Mouse (Mus musculus): ENCODE results near the gene Fam207a.

Fam207a gene

GRCm38 (mm10) chr10:77541864-77542666, 26.5 kb upstream of the Fam207a start:
- Histone ChIP-seq H3K36me3 (ENCODE audit: control insufficient read depth, insufficient read depth, low read length, poor library complexity, severe bottlenecking) (peaks cover 4% of the 10 kb centered on the region; the same call in 1 of the 2 replicates), H3K27me3 (ENCODE audit: control insufficient read depth, insufficient read depth, low read length, poor library complexity, severe bottlenecking) (no peaks in the 10 kb centered on the region)
- no peak for DNase-seq (ENCODE audit: low read depth, low spot score)

GRCm38 (mm10) chr10:77540576-77541102, 25.1 kb upstream of the Fam207a start:
- Histone ChIP-seq H3K27me3 (ENCODE audit: control insufficient read depth, insufficient read depth, low read length, poor library complexity, severe bottlenecking) (no peaks in the 10 kb centered on the region), H3K36me3 (ENCODE audit: control insufficient read depth, insufficient read depth, low read length, poor library complexity, severe bottlenecking) (peaks cover 2% of the 10 kb centered on the region; the same call in 1 of the 2 replicates)
- DNase-seq (ENCODE audit: low read depth, low spot score): no peak

DNA sequence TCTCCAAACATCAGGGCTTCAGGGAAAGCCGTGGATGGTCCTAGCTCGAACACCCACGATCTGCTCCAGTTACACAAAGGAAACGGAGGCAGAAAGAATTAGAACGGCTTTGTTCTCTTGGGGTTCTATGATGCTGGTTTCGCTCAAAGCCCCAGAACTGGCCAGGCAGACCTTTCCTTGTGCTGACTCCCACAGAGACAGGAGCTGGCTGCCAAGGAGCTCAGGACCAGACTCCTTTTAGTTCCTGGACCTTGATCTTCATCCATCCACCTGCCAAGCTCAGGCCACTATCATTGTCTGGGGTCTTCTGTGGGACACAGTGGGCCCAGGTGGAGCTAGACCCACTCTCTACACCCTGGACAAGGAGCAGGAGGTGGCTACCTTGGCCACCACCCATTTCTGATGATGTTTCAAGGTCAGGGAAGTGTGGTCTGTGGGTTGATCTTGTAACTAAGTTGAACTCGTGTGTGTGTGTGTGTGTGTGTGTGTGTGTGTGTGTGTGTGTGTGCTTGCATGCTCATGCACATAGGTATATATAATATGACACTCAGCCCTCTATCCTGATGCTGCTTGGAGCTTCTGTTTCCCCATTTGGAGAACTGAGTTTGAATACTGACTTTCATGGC, 23.8 kb upstream of the Fam207a start:
- no peaks in the 10 kb centered on the region for H3K27me3 ChIP-seq (ENCODE audit: control insufficient read depth, insufficient read depth, low read length, poor library complexity, severe bottlenecking)

DNA sequence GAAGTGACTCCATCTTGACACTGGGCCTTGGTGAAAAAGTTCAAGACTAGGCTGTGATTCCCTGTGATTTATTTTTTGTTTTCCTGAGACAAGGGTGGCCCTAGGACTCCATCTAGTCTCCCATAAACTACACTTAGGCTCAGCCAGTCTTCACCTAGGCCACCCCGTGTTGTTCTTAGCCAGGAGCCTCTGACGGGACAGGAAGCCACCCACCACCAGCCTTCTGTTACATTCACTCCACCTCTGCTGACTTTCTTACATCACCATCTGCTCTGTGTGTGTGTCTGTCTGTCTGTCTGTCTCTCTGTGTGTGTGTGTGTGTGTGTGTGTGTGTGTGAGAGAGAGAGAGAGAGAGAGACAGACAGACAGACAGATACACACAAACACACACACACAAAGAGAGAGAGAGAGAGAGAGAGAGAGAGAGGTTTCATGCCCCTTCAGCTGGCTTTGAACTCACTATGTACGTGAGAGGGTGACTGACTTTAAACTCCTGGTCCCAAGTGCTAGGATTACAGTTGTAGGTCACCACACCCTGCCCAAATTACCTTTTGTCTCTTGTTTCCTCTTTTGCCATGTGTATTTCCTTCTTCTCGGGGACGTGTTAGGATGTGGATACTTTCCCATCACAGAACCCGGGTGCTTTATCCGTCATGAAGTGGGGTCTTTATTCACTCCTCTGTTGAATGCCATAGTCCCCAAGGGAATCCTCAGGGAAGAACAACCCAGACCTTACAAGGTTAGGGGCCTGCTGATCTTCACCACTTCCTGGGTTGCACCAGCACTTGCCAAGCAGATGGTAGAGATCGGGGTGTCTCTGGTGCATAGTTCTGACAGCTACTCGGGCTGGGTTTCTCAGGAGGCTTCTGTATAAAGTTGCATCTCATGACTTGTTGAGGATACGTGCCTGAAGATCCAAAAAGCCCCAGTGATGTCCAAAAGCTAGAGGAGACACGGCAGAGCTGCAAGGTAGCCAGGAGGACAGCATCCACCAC, 21.9 kb upstream of the Fam207a start:
- peak; percentile 46 for DNase-seq (ENCODE audit: low read depth, low spot score)

More for the DNA sequence above, 23.8 kb upstream of the Fam207a start:
- no peaks in the 10 kb centered on the region for H3K36me3 ChIP-seq (ENCODE audit: control insufficient read depth, insufficient read depth, low read length, poor library complexity, severe bottlenecking)
- no peak for DNase-seq (ENCODE audit: low read depth, low spot score)

GRCm38 (mm10) chr10:77536727-77537126, 21.1 kb upstream of the Fam207a start:
- peak; percentile 75 for DNase-seq (ENCODE audit: low read depth, low spot score)
- Histone ChIP-seq H3K27me3 (ENCODE audit: control insufficient read depth, insufficient read depth, low read length, poor library complexity, severe bottlenecking) (no peaks in the 10 kb centered on the region), H3K36me3 (ENCODE audit: control insufficient read depth, insufficient read depth, low read length, poor library complexity, severe bottlenecking) (no peaks in the 10 kb centered on the region; the same call in 1 of the 2 replicates)

More for the DNA sequence above, 21.9 kb upstream of the Fam207a start:
- no peaks in the 10 kb centered on the region; the same call in 1 of the 2 replicates for H3K36me3 ChIP-seq (ENCODE audit: control insufficient read depth, insufficient read depth, low read length, poor library complexity, severe bottlenecking)
- no peaks in the 10 kb centered on the region for H3K27me3 ChIP-seq (ENCODE audit: control insufficient read depth, insufficient read depth, low read length, poor library complexity, severe bottlenecking)

- DNase-seq (ENCODE audit: low read depth, low spot score): no peak
- H3K36me3 ChIP-seq (ENCODE audit: control insufficient read depth, insufficient read depth, low read length, poor library complexity, severe bottlenecking): no peaks in the 10 kb centered on the region; the same call in 1 of the 2 replicates
- no peaks in the 10 kb centered on the region for H3K27me3 ChIP-seq (ENCODE audit: control insufficient read depth, insufficient read depth, low read length, poor library complexity, severe bottlenecking)
These were observed 16.4 kb upstream of the Fam207a start for GRCm38 (mm10) chr10:77532020-77532413.

GRCm38 (mm10) chr10:77531026-77532019, 15.7 kb upstream of the Fam207a start:
- H3K27me3 ChIP-seq (ENCODE audit: control insufficient read depth, insufficient read depth, low read length, poor library complexity, severe bottlenecking): no peaks in the 10 kb centered on the region
- H3K36me3 ChIP-seq (ENCODE audit: control insufficient read depth, insufficient read depth, low read length, poor library complexity, severe bottlenecking): no peaks in the 10 kb centered on the region; the same call in 1 of the 2 replicates
- peak; percentile 18 for DNase-seq (ENCODE audit: low read depth, low spot score)

DNA sequence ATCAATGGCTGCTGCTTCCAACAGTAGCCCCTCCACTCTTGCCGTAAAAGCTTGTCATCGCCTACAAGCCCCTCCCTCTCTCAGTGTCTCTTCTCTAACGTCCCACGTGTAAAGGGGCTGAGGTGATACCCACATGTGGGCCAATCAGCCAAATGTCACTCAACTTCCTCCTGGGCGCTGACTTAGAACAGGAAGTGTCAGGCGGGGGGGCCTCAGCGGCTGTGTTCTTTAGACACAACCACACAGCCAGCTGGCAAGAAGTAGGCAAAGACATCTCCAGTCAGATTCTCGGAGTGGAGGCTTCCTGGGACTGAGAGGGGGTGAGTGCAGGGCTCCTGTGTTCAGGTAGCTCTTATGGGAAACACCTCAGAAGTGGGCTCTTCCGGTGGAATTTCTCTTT, 14.6 kb upstream of the Fam207a start, which contains the start of gene Itgb2:
TSS of gene Itgb2 (plus strand) at position 113 of the 400 bp plus-strand sequence.
- DNase-seq (ENCODE audit: low read depth, low spot score): peak; percentile 81
- H3K27me3 ChIP-seq (ENCODE audit: control insufficient read depth, insufficient read depth, low read length, poor library complexity, severe bottlenecking): no peaks in the 10 kb centered on the region

GRCm38 (mm10) chr10:77528634-77529033, 13.0 kb upstream of the Fam207a start:
- Histone ChIP-seq H3K36me3 (ENCODE audit: control insufficient read depth, insufficient read depth, low read length, poor library complexity, severe bottlenecking) (no peaks in the 10 kb centered on the region; the same call in 1 of the 2 replicates), H3K27me3 (ENCODE audit: control insufficient read depth, insufficient read depth, low read length, poor library complexity, severe bottlenecking) (no peaks in the 10 kb centered on the region)
- no peak for DNase-seq (ENCODE audit: low read depth, low spot score)

More for the DNA sequence above, 14.6 kb upstream of the Fam207a start, which contains the start of gene Itgb2:
- H3K36me3 ChIP-seq (ENCODE audit: control insufficient read depth, insufficient read depth, low read length, poor library complexity, severe bottlenecking): no peaks in the 10 kb centered on the region; the same call in 1 of the 2 replicates

GRCm38 (mm10) chr10:77526488-77526887, 10.9 kb upstream of the Fam207a start:
- no peak for DNase-seq (ENCODE audit: low read depth, low spot score)
- Histone ChIP-seq H3K27me3 (ENCODE audit: control insufficient read depth, insufficient read depth, low read length, poor library complexity, severe bottlenecking) (no peaks in the 10 kb centered on the region), H3K36me3 (ENCODE audit: control insufficient read depth, insufficient read depth, low read length, poor library complexity, severe bottlenecking) (no peaks in the 10 kb centered on the region)

- H3K36me3 ChIP-seq (ENCODE audit: control insufficient read depth, insufficient read depth, low read length, poor library complexity, severe bottlenecking): no peaks in the 10 kb centered on the region
- no peaks in the 10 kb centered on the region for H3K27me3 ChIP-seq (ENCODE audit: control insufficient read depth, insufficient read depth, low read length, poor library complexity, severe bottlenecking)
- no peak for DNase-seq (ENCODE audit: low read depth, low spot score)
These were observed 7.7 kb upstream of the Fam207a start for GRCm38 (mm10) chr10:77523321-77523720.

GRCm38 (mm10) chr10:77522746-77523145, 7.2 kb upstream of the Fam207a start:
- DNase-seq (ENCODE audit: low read depth, low spot score): peak; percentile 26

More at GRCm38 (mm10) chr10:77522746-77523145, 7.2 kb upstream of the Fam207a start:
- Histone ChIP-seq H3K27me3 (ENCODE audit: control insufficient read depth, insufficient read depth, low read length, poor library complexity, severe bottlenecking) (no peaks in the 10 kb centered on the region), H3K36me3 (ENCODE audit: control insufficient read depth, insufficient read depth, low read length, poor library complexity, severe bottlenecking) (no peaks in the 10 kb centered on the region)
